ENCODE assay signal across 8 mouse cellular contexts in the genomic region with DNA sequence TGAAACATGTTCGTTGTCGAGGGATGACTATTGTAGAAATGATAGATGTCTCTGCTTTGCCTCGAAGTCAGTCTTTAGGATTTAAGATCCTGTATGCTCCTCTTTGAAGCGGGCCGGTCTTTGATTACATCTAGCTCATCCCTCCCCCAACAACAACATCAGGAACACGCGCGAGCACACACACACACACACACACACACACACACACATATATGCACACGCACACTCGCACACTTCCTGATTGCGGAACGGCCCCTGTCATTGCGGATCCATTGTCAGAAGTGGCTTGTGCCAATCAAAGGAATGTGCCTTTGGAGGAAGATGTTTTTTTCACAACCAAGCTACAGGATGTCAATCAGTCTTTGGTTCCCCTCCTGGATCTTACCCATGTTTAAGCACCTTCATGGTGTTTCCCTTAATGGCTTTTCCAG. TPM values are rescaled to one million over a fixed set of nuclear protein-coding genes. Genes with fewer than 3 reads are reported as not detected.
DNase-seq lines count a peak whose midpoint lies in the region; ATAC-seq and TF ChIP-seq lines count a peak whose summit lies in the region.

No protein-coding gene starts in this region.

- TF ChIP-seq EP300 in ES-Bruce4 (IDR thresholded peaks at IDR 0.05; ENCODE audit: insufficient read depth, low read depth, low read length): no peak

- peaks cover 1% of the 10 kb centered on the region for H3K4me1 ChIP-seq in ES-Bruce4 (ENCODE audit: control insufficient read depth, insufficient read depth, low read length)
- peaks cover 26% of the 10 kb centered on the region for H3K4me1 ChIP-seq in forebrain, embryonic 15.5 days
- peaks cover 29% of the 10 kb centered on the region for H3K4me1 ChIP-seq in limb, embryonic 13.5 days
- peaks cover 36% of the 10 kb centered on the region for H3K4me1 ChIP-seq in midbrain, embryonic 13.5 days (replicated peaks)

- peak overlapping the region; percentile 96 for H3K9ac ChIP-seq in ES-Bruce4 (ENCODE audit: low read depth, poor library complexity, severe bottlenecking)
- peak overlapping the region; percentile 98 for H3K9ac ChIP-seq in forebrain, embryonic 15.5 days (replicated peaks)
- H3K9ac ChIP-seq in limb, embryonic 13.5 days: peak overlapping the region; percentile 98
- peak overlapping the region; percentile 98 for H3K9ac ChIP-seq in midbrain, embryonic 13.5 days (replicated peaks)

- no peak for ATAC-seq in forebrain, embryonic 15.5 days (replicated peaks)
- no peak for ATAC-seq in limb, embryonic 13.5 days (ENCODE audit: low FRiP score, low read depth)
- ATAC-seq in midbrain, embryonic 13.5 days: 0 out of 2 replicates have a peak, but pooled peaks have one; percentile 18

- no peaks in the 10 kb centered on the region for H3K9me3 ChIP-seq in ES-Bruce4 (replicated peaks; ENCODE audit: control insufficient read depth, insufficient read depth, low read length, poor library complexity, severe bottlenecking)
- H3K9me3 ChIP-seq in forebrain, embryonic 15.5 days: no peaks in the 10 kb centered on the region
- no peaks in the 10 kb centered on the region for H3K9me3 ChIP-seq in limb, embryonic 13.5 days
- H3K9me3 ChIP-seq in midbrain, embryonic 13.5 days: no peaks in the 10 kb centered on the region

- H3K4me3 ChIP-seq in ES-Bruce4 (ENCODE audit: low read depth, low read length): peak overlapping the region; percentile 80
- H3K4me3 ChIP-seq in forebrain, embryonic 15.5 days: peak overlapping the region; percentile 89
- H3K4me3 ChIP-seq in limb, embryonic 13.5 days: peak overlapping the region; percentile 96
- peak overlapping the region; percentile 95 for H3K4me3 ChIP-seq in midbrain, embryonic 13.5 days (replicated peaks)

- no peaks in the 10 kb centered on the region for H3K27me3 ChIP-seq in ES-Bruce4 (ENCODE audit: control insufficient read depth, insufficient read depth, low read length, poor library complexity, severe bottlenecking)
- no peaks in the 10 kb centered on the region for H3K27me3 ChIP-seq in forebrain, embryonic 15.5 days
- no peaks in the 10 kb centered on the region for H3K27me3 ChIP-seq in limb, embryonic 13.5 days
- H3K27me3 ChIP-seq in midbrain, embryonic 13.5 days: no peaks in the 10 kb centered on the region

- TF ChIP-seq POLR2A in ES-Bruce4 (IDR thresholded peaks at IDR 0.05; ENCODE audit: insufficient read depth, low read length): no peak

- peak; percentile 37 for DNase-seq in embryo, embryonic 11 days
- DNase-seq in embryo, embryonic 10.5 days (ENCODE audit: low spot score): no peak
- no peak for DNase-seq in adipocyte (ENCODE audit: low spot score)
- no peak for DNase-seq in left cerebral cortex, adult 9 months (ENCODE audit: low spot score in 2 of 2)

- peak overlapping the region; percentile 87 for H3K4me2 ChIP-seq in forebrain, embryonic 15.5 days (replicated peaks)
- H3K4me2 ChIP-seq in limb, embryonic 13.5 days (replicated peaks): peak overlapping the region; percentile 92
- H3K4me2 ChIP-seq in midbrain, embryonic 13.5 days (replicated peaks): peak overlapping the region; percentile 88

- no peak for TF ChIP-seq CTCF in ES-Bruce4 (IDR thresholded peaks at IDR 0.05; ENCODE audit: low read depth, low read length)

- no peaks in the 10 kb centered on the region for H3K36me3 ChIP-seq in ES-Bruce4 (ENCODE audit: control insufficient read depth, insufficient read depth, low read length, poor library complexity, severe bottlenecking)
- H3K36me3 ChIP-seq in forebrain, embryonic 15.5 days: no peaks in the 10 kb centered on the region
- no peaks in the 10 kb centered on the region for H3K36me3 ChIP-seq in limb, embryonic 13.5 days
- H3K36me3 ChIP-seq in midbrain, embryonic 13.5 days: no peaks in the 10 kb centered on the region

- no peak overlapping the region for H3K27ac ChIP-seq in ES-Bruce4 (ENCODE audit: insufficient read depth, low read length)
- H3K27ac ChIP-seq in forebrain, embryonic 15.5 days (replicated peaks): peak overlapping the region; percentile 98
- H3K27ac ChIP-seq in limb, embryonic 13.5 days: peak overlapping the region; percentile 97; the same call in 1 of the 2 replicates
- peak overlapping the region; percentile 98 for H3K27ac ChIP-seq in midbrain, embryonic 13.5 days

- 0% methylated on average over 13 of the region's 13 CpGs for WGBS in forebrain, embryonic 15.5 days
- WGBS in limb, embryonic 13.5 days: under 1% methylated on average over 13 of the region's 13 CpGs
- whole genome bisulfite sequencing in midbrain, embryonic 13.5 days: 0% methylated on average over 13 of the region's 13 CpGs

RNA-seq across cellular contexts. Expression of a gene that starts 1.4 kb away (rescaled TPM):
- 41.4 TPM in 2 replicates for polyA plus RNA-seq in ES-Bruce4 (2011; ENCODE audit: insufficient read depth, insufficient read length, low read depth, missing spikeins)
- polyA plus RNA-seq in forebrain, embryonic 15.5 days (2015; fragmentation: Nextera tagmentation; extraction: Ambion mirVana): 32.5 and 35.4 TPM in 2 replicates
- polyA plus RNA-seq in limb, embryonic 13.5 days (2015; fragmentation: Nextera tagmentation; extraction: Ambion mirVana): 26.8 and 26.9 TPM in 2 replicates
- 29.0 and 32.1 TPM in 2 replicates for polyA plus RNA-seq in midbrain, embryonic 13.5 days (2015; fragmentation: Nextera tagmentation; extraction: Ambion mirVana)

RNA-seq across cellular contexts. Expression of a gene that starts 9.6 kb away (rescaled TPM):
- polyA plus RNA-seq in ES-Bruce4 (2011; ENCODE audit: insufficient read depth, insufficient read length, low read depth, missing spikeins): 2.3 and 3.9 TPM in 2 replicates
- polyA plus RNA-seq in forebrain, embryonic 15.5 days (2015; fragmentation: Nextera tagmentation; extraction: Ambion mirVana): 1.4 and 1.9 TPM in 2 replicates
- polyA plus RNA-seq in limb, embryonic 13.5 days (2015; fragmentation: Nextera tagmentation; extraction: Ambion mirVana): 2.0 TPM in 2 replicates
- polyA plus RNA-seq in midbrain, embryonic 13.5 days (2015; fragmentation: Nextera tagmentation; extraction: Ambion mirVana): 1.5 and 2.0 TPM in 2 replicates

RNA-seq across cellular contexts. Expression of a gene that starts 47.1 kb away (rescaled TPM):
- 255 and 274 TPM in 2 replicates for polyA plus RNA-seq in ES-Bruce4 (2011; ENCODE audit: insufficient read depth, insufficient read length, low read depth, missing spikeins)
- polyA plus RNA-seq in forebrain, embryonic 15.5 days (2015; fragmentation: Nextera tagmentation; extraction: Ambion mirVana): 187 and 192 TPM in 2 replicates
- polyA plus RNA-seq in limb, embryonic 13.5 days (2015; fragmentation: Nextera tagmentation; extraction: Ambion mirVana): 217 and 221 TPM in 2 replicates
- 168 and 179 TPM in 2 replicates for polyA plus RNA-seq in midbrain, embryonic 13.5 days (2015; fragmentation: Nextera tagmentation; extraction: Ambion mirVana)
